Mouse (Mus musculus) megakaryocyte, adult 5-6 weeks (primary cell): ENCODE data around the gene Gm9844. TPM values are rescaled to one million over a fixed set of nuclear protein-coding genes. Genes with fewer than 3 reads are reported as not detected.
A peak's percentile ranks its signal among the peaks of the same experiment; 100 is the strongest.
"Not testable (repeated sequence)": the region's sequence is repeated elsewhere in the genome, so short reads cannot be mapped to it uniquely, and the experiment has no call there.

ENCODE experiments used
- ATAC-seq: 2 replicates; pipeline ENCODE4 v1.8.0; 2016; ENCODE audit warnings: mild to moderate bottlenecking, inconsistent platforms; ENCODE audit not compliant: poor library complexity, severe bottlenecking
- total RNA-seq, 2 experiments: library from RNA; stranded (forward) in 1 of 2; stranded (reverse) in 1 of 2; fragments of 153-499, 151-499 nt in 1 of 2; fragments of 221-1000, 200-1000 nt in 1 of 2; gene quantifications; 2 replicates each; pipeline versions ENCODE4 v1.2.3 to v1.2.4; 2015 to 2017

Gene Gm9844
- total RNA-seq, 2 experiments from 2014 or later: 9.6 to 73.5 TPM

DNA sequence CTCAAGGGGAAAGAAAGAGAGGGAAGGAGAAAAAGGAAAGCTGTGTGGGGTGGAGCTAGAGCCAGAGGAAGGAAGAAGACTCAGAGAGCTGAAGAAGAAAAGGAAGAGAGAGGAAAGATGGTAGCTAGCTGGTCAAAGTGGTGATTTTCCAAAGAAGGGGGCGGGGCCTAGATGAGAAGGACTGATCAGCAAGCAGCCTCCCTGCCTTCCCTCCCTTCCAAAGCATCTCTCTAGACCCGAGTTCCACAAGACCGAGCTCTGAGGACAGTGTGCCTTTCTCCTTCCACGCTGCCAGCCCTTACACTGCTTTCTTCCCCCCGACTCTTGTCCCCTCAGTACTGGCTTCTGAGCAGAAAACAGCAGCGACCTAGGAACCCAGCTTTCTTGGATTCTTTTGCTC is 2.1 kb downstream of the Gm9844 start:
- no peak for ATAC-seq

DNA sequence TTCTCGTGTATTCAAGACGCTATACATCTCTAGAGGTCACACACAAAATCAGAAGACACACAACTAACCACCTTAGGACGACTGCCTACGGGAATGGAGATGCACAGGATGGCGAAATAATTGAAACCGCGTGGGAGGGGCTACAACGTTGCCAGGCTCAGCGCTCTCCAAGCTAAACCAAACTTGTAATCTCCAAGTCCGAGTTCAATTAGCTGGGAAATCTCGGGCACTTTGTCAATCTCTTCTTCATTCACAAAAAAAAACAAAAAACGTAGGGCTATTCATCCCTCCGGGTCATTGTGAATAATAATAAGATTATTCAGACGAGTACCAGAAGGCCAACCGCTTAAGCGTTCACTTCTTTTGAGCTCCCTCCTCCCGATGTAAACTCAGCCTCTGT is 7.1 kb downstream of the Gm9844 start:
- ATAC-seq: no peak

DNA sequence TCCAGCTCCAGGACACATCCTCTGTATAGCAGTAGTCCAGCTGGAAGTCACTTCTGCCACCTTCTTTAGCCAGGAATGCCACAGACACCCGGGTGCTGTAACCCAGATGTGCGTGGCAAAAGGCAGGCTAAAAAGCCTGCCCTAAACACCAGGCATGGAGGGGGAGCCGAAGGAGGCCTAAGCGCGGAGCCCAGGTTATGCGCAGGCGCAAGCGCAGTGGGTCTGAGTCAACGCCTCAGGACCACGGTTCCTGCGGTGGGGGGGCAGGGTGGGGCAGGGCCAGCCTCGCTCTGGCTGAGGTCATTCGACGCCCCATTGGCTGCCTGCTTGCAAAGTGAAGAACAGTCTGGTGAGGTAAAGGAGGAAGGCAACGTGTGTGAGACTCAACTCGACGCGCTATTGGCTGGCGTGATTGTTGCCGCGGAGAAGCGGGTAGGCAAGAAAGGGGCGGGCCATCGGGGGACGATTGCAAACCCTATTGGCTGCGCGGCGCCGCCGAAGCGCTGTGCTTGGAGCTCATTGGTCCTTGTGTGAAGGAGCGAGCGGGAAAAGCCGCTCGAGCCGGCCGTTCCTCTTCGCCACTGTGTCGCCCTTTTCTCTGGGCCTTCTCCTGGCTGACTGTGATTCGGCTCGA is 7.6 kb downstream of the Gm9844 start, which contains the start of the genes Lypd4 and Dmrtc2:
Gene Lypd4 (minus strand): TSS at position 410 of the 634 bp plus-strand sequence.
Gene Dmrtc2 (plus strand): TSS at position 526 of the 634 bp plus-strand sequence.
- no peak for ATAC-seq

DNA sequence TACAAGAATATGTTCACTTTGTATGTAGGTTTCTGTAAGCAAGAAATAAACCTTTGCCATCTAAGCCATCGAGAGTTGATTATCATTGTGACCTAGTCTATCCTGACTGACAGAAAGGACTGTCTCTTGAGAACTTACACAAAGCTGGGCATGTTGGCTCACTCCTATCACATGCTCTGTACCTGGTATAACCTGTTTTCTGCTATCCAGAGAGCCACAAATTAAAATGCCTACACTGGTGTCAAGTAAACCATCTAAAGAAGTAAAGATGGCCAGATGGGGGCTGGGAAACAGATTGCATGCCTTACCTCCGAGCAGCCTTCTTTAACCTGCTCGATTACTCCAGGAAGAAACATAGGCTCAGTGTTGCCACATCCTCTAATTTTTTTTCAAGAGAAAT is 15.6 kb downstream of the Gm9844 start:
- ATAC-seq: no peak

- no peak for ATAC-seq
Measured at GRCm38 (mm10) chr7:24879620-24880019, 17.6 kb downstream of the Gm9844 start.

DNA sequence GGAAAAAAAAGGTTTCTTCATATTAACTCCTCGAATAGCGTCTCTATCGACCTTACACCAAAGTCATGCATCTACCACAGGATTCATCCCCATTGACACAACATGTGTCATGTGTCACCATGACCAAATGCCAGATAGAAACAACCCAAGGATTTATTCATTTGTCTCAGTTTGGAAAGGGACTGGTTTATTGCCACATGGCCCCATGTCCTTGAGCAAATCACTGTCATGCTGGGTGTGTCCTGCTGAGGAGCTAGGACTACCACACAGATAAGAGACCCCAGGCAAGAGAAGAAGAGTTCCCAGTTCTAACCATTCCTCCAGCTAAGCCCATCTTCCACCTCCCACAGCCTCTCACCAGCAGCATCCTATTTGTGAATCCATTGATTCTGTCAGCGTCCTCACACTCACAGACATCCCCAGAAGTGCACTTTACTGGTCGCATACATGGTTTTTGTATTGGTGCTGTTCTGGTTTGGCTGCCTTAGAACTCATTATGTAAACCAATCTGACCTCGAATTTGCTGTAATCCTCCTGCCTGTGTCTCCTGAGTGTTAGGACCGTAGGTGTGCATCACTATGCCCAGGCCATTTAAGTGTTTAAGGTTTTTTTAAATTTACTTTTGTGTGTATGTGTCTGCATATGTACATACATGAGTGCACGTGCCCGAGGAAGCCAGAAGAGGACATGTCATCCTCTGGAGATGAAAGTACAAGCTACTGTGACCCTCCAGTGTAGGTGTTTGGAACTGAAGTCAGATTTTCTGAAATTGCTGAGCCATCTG is 20.6 kb downstream of the Gm9844 start:
- ATAC-seq: no peak

- peak; percentile 92 for ATAC-seq
Measured at GRCm38 (mm10) chr7:24883896-24884692, 22.1 kb downstream of the Gm9844 start, which contains the start of gene Rps19. TSS of gene Rps19 (plus strand) at chr7:24884371.

DNA sequence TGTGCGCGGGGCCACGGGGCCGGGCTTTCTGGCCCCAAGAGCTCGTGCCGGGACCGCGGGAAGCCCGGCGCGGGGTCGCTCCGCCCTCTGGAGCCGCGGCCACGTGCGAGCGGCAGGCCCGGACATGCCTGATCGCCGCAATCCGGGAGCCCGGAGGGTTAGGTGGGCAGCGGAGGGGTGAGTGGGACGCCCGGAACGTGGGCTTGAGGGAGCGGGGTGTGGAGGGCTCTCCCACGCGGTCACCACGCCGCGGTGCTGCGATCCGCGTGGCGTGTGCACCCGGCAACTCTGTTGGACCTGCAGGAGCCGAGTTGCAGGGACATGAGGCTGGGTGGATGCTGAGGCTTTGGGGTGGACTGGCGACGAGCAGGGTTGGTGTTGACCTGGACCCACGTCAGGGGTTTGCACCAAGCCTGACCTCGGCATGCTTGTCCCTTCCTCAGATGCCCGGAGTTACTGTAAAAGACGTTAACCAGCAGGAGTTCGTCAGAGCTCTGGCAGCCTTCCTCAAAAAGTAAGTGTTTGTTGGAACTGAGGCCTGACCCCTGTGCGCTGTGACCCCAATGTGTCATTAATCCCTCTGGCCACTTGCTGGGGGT is 22.8 kb downstream of the Gm9844 start:
- no peak for ATAC-seq

DNA sequence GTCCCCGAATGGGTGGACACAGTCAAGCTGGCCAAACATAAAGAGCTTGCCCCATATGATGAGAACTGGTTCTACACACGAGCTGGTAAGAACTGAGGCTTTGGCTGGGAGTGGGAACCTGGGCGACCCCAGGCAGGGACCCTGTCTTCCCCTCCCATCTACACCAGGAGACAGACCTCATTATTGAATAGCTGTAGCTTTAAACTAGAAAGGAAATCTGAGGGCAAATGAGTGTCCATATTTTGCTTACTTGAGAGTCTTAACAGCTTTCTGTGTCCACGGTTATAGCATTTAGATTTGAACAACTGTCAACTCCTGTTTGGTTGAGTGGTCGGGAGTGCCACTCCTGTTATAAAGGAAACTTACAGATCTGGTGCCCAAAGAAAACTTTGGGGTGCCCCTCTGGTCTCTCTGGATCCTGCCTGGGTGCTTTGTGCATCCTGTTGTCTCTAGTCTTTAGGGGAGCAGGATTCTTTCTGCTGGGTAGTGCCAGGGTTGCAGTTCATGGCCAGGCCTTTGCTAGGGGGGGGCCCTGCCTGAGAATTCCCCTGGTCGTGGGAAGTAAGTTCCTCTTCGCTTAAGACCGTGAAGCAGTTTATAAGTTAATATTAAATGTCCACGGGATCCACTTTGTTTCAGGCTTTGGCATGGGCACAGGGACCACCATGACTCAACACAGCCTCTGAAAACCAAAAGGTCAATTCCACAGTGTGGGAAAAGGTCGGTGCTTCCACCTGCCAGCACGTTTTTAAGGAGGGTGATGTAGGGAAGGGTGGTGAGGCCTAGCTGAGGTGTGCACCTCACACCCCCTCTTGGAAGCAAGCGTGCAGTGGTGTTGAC is 23.7 kb downstream of the Gm9844 start:
- ATAC-seq: no peak

DNA sequence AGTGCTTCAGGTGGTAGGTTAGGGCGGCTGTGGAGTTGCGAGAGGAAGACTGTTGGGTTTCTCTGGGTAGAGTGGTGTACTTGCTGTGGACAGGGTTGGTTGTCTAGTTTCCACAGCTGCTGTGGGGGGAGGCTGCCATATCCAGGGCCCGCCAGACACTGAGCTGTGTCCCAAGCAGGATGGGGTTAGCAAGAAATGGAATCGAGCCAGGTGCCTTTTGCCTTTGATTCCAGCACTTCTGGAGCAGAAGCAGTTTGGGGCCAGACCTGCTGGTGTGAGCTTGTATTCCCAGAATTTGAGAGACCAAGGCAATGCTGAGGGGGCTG is 24.3 kb downstream of the Gm9844 start:
- ATAC-seq: no peak

DNA sequence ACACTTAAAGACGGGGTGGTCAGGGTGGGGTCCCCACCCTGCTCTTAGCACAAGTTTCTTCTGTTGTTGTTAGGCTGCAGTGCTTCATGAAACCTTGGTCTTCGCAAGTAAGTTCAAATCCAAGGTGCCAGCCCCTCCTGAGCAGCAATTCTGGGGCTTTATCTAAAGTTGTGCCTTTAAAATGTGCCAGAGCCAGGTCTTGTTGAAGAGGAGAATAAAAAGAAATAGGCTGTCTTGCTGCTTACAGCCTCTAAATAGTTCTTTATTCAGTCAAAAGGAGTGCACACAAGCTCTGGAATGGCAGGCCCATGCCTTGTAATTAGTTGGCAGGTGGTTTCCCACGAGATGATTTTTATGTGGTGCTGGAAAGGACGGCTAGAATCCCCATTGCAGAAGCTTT is 25.1 kb downstream of the Gm9844 start:
- no peak for ATAC-seq

DNA sequence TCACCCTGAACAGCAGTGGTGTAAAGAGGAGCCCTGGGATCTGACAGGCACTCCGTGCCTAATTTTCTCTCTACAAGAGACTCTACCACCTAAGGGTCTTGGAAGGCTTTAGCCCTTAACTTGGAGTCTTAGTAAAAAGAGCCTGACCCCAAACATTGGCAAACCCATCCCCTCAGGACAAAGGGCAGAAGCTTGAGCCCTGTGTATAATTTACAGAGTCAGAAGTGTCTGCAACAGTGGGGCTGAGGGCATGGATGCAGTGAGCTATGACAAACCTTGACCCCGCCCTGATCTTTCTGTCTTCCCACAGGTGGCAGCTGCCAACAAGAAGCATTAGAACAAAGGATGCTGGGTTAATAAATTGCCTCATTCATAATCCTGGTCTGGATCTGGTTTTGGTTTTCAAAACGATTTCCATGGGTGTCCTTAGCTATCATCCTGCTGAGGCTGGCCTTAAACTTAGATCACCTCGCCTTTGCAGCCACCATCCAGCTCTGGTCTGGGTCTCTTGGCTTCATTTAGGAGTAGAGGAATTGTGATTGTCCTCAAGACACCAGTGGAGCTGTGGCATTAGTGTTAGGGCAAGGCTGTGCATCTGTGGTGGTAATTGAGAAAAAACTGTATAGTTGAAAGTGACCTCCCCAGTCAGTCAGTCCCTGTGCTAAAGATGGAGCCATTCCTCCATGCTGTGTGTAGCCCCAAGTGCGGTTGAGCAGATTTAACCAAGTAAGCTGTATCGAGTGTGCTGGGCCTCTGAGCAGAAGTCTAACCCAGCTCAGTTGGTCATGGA is 27.6 kb downstream of the Gm9844 start:
- no peak for ATAC-seq

- peak; percentile 99 for ATAC-seq
Measured at GRCm38 (mm10) chr7:24890281-24891216, 28.5 kb downstream of the Gm9844 start.

GRCm38 (mm10) chr7:24891241-24892124 is 29.5 kb downstream of the Gm9844 start:
- ATAC-seq: no peak

GRCm38 (mm10) chr7:24892125-24892583 is 30.1 kb downstream of the Gm9844 start:
- ATAC-seq: no peak

DNA sequence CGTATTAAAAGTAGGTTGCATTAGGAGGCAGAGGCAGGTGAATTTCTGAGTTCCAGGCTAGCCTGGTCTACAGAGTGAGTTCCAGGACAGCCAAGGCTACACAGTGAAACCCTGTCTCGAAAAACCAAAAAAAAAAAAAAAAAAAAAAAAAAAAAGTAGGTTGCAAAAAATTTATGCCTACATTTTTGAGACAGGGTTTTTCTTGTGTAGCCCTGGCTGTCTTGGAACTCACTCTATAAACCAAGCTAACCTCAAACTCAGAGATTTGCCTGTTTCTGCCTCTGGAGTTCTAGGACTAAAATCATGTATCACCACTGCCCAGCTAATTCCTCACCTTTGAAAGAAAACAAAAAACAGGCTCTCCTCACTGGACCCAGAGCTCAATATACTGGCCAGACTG is 33.7 kb downstream of the Gm9844 start:
- not testable (repeated sequence) for ATAC-seq

- ATAC-seq: no peak
Measured at GRCm38 (mm10) chr7:24896269-24896668, 34.3 kb downstream of the Gm9844 start.
